Mouse (Mus musculus): ENCODE measurements around the gene Cx3cr1. TPM values are rescaled to one million over a fixed set of nuclear protein-coding genes. Genes with fewer than 3 reads are reported as not detected.

Cx3cr1 gene
- polyA plus RNA-seq, 1 experiment: 6.4 TPM

- DNase-seq (ENCODE audit: low read depth): no peak
- no peak for TF ChIP-seq CTCF (IDR thresholded peaks at IDR 0.05; ENCODE audit: borderline replicate concordance, extremely low read depth, insufficient read depth, insufficient read length)
- no peak for TF ChIP-seq POLR2A (IDR thresholded peaks at IDR 0.05; ENCODE audit: borderline replicate concordance, extremely low read depth, insufficient read depth, insufficient read length, poor library complexity, severe bottlenecking)
Measured at GRCm38 (mm10) chr9:119948804-119949203, 120.9 kb downstream of the Cx3cr1 start.

GRCm38 (mm10) chr9:119945173-119945900 lies 124.3 kb downstream of the Cx3cr1 start:
- DNase-seq (ENCODE audit: low read depth): no peak
- TF ChIP-seq POLR2A (IDR thresholded peaks at IDR 0.05; ENCODE audit: borderline replicate concordance, extremely low read depth, insufficient read depth, insufficient read length, poor library complexity, severe bottlenecking) (no peak), CTCF (IDR thresholded peaks at IDR 0.05; ENCODE audit: borderline replicate concordance, extremely low read depth, insufficient read depth, insufficient read length) (peak; percentile 53; the same call in 1 of the 2 replicates)

- no peak for TF ChIP-seq CTCF (IDR thresholded peaks at IDR 0.05; ENCODE audit: borderline replicate concordance, extremely low read depth, insufficient read depth, insufficient read length)
- TF ChIP-seq POLR2A (IDR thresholded peaks at IDR 0.05; ENCODE audit: borderline replicate concordance, extremely low read depth, insufficient read depth, insufficient read length, poor library complexity, severe bottlenecking): no peak
- no peak for DNase-seq (ENCODE audit: low read depth)
Measured at GRCm38 (mm10) chr9:119943326-119943725, 126.4 kb downstream of the Cx3cr1 start.

GRCm38 (mm10) chr9:119941861-119942260 lies 127.8 kb downstream of the Cx3cr1 start:
- no peak for DNase-seq (ENCODE audit: low read depth)
- no peak for TF ChIP-seq POLR2A (IDR thresholded peaks at IDR 0.05; ENCODE audit: borderline replicate concordance, extremely low read depth, insufficient read depth, insufficient read length, poor library complexity, severe bottlenecking)
- no peak for TF ChIP-seq CTCF (IDR thresholded peaks at IDR 0.05; ENCODE audit: borderline replicate concordance, extremely low read depth, insufficient read depth, insufficient read length)

- DNase-seq (ENCODE audit: low read depth): no peak
- no peak for TF ChIP-seq CTCF (IDR thresholded peaks at IDR 0.05; ENCODE audit: borderline replicate concordance, extremely low read depth, insufficient read depth, insufficient read length)
- no peak for TF ChIP-seq POLR2A (IDR thresholded peaks at IDR 0.05; ENCODE audit: borderline replicate concordance, extremely low read depth, insufficient read depth, insufficient read length, poor library complexity, severe bottlenecking)
Measured at GRCm38 (mm10) chr9:119941407-119941806, 128.3 kb downstream of the Cx3cr1 start.

GRCm38 (mm10) chr9:119939646-119940045 lies 130.0 kb downstream of the Cx3cr1 start:
- TF ChIP-seq POLR2A (IDR thresholded peaks at IDR 0.05; ENCODE audit: borderline replicate concordance, extremely low read depth, insufficient read depth, insufficient read length, poor library complexity, severe bottlenecking) (no peak), CTCF (IDR thresholded peaks at IDR 0.05; ENCODE audit: borderline replicate concordance, extremely low read depth, insufficient read depth, insufficient read length) (no peak)
- DNase-seq (ENCODE audit: low read depth): no peak

DNA sequence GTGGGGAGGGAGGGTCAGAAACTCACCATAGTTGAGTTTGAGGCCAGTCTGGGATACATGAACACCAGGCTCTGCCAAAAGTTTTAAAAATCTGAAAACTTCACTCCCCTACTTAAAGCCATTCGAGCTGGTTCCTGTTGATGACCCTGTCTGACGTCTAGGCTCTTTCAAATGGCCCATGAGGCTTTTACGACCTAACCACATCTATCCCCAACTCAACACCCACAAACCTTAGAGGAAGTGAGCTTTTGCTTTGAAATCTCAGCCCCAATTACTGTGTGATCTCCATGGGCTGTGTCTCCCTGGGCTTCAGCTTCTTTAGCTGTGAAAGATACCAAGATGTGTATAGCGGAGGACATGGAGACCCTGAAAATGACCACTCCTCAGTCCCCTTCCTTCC lies 131.2 kb downstream of the Cx3cr1 start:
- no peak for DNase-seq (ENCODE audit: low read depth)
- TF ChIP-seq POLR2A (IDR thresholded peaks at IDR 0.05; ENCODE audit: borderline replicate concordance, extremely low read depth, insufficient read depth, insufficient read length, poor library complexity, severe bottlenecking) (no peak), CTCF (IDR thresholded peaks at IDR 0.05; ENCODE audit: borderline replicate concordance, extremely low read depth, insufficient read depth, insufficient read length) (no peak)

DNA sequence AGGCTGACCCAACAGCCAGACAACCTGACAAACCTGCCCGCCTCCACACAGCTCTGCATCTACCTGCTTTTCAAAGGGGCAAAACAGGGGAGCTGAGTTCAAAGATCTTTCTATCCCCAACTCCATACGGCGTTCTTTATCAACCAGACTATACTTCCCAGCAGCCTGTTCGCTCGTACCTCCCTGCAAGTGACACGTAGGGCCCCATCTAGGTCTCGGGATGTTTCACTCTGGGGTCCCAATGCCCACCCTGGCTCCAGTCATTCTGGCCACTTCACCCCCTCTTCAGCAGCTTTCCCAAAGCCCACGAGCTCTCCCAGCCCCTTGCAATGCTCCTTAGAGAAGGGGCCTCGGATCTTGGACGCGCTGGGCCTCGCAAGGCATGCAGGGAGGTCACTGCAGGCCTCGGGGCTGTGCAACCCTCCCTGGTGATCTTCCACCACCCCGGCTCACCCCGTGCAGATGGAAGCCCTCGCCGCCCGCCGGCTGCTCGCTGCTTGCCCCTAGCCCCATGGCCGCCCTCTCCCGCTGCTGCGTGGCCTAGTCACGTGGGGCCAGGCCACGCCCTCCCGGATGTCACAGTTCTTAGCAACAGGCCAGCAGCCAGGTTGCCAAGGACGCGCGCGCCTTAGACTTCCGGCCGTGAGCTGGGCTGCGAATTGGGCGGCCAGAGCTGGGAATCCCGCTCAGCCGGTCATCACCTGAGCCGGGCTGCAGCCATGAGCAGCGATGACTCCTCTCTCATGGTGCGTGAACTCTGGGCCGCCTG lies 132.5 kb downstream of the Cx3cr1 start, which contains the start of the genes Gorasp1 and Ttc21a:
Gene Gorasp1, minus strand, starts transcription at position 561 of the 769 bp plus-strand sequence.
Gene Ttc21a, plus strand, starts transcription at position 602 of the 769 bp plus-strand sequence.
- TF ChIP-seq CTCF (IDR thresholded peaks at IDR 0.05; ENCODE audit: borderline replicate concordance, extremely low read depth, insufficient read depth, insufficient read length): no peak
- TF ChIP-seq POLR2A (IDR thresholded peaks at IDR 0.05; ENCODE audit: borderline replicate concordance, extremely low read depth, insufficient read depth, insufficient read length, poor library complexity, severe bottlenecking): peak; percentile 83; the same call in 1 of the 2 replicates
- DNase-seq (ENCODE audit: low read depth): peak; percentile 96

DNA sequence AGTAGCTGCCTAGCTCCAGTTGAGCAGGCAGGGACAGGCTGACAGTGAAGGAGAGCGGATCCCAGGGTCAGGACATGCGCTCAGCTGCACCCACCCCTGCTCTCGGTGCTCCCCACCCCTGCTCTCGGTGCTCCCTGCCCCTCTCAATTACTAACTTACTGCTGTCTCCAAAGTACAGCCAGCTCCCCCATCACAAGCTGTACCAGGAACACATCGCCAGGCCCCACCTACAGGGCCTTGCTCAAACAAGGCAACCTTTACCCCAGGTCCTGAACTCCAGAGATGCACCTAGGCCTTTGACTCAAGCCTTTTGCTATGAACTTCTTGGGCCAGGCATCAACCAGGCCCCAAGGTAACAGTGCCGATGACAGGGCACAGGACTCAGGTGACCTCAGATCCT lies 136.0 kb downstream of the Cx3cr1 start:
- DNase-seq (ENCODE audit: low read depth): no peak
- no peak for TF ChIP-seq POLR2A (IDR thresholded peaks at IDR 0.05; ENCODE audit: borderline replicate concordance, extremely low read depth, insufficient read depth, insufficient read length, poor library complexity, severe bottlenecking)
- no peak for TF ChIP-seq CTCF (IDR thresholded peaks at IDR 0.05; ENCODE audit: borderline replicate concordance, extremely low read depth, insufficient read depth, insufficient read length)

DNA sequence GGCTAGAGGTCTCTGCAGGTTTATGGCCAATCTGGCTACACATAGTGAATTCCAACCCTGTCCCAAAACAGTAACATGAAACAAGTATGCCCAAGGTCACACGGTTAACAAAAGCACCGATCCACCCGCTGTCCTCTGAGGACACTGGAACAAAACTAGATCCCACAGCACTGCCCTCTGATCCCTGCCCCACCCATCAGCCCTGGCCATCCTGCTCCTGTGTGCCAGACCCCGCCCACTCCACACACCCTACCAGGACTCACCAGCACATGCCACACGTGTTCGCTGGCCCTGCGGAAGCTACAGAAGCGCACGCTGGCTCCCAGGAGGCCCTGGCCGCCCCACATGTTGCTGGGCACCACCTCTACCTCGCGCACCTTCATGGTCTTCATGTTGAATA lies 137.3 kb downstream of the Cx3cr1 start:
- DNase-seq (ENCODE audit: low read depth): no peak
- TF ChIP-seq POLR2A (IDR thresholded peaks at IDR 0.05; ENCODE audit: borderline replicate concordance, extremely low read depth, insufficient read depth, insufficient read length, poor library complexity, severe bottlenecking) (no peak), CTCF (IDR thresholded peaks at IDR 0.05; ENCODE audit: borderline replicate concordance, extremely low read depth, insufficient read depth, insufficient read length) (no peak)

DNA sequence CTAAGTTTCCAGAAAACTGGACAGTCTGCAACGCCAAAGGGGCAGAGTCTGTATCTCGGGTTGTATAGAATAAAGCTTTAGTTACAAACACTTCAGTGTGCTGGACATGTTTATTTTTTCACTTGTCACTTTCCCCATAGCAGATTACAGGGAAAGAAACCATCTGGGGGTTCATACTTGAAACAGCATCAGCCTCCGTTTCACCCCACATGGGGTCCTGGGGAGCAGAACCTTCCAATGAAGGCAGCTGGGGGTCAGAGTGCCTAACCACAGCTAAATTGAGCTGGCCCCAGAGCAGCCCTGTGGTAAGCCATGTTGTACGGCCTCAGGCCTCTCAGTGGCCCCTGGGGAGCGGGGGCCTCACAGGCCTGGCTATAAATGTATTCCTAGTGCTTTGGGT lies 143.2 kb downstream of the Cx3cr1 start:
- no peak for TF ChIP-seq CTCF (IDR thresholded peaks at IDR 0.05; ENCODE audit: borderline replicate concordance, extremely low read depth, insufficient read depth, insufficient read length)
- TF ChIP-seq POLR2A (IDR thresholded peaks at IDR 0.05; ENCODE audit: borderline replicate concordance, extremely low read depth, insufficient read depth, insufficient read length, poor library complexity, severe bottlenecking): no peak
- DNase-seq (ENCODE audit: low read depth): no peak

Measured in brain, embryonic 14.5 days (tissue).